Mouse (Mus musculus): ENCODE results near the gene Glis1.

Glis1 gene

GRCm38 (mm10) chr4:107683006-107683756 lies 248.8 kb downstream of the Glis1 start:
- DNase-seq (ENCODE audit: low read depth, low spot score): no peak

- DNase-seq (ENCODE audit: low read depth, low spot score): no peak
These were observed 249.7 kb downstream of the Glis1 start, which contains the start of gene Dmrtb1 for GRCm38 (mm10) chr4:107684130-107684529. Gene Dmrtb1 (minus strand): TSS chr4:107684230.
